Mouse (Mus musculus): ENCODE measurements around the gene Sel1l.

- TF ChIP-seq CTCF (IDR thresholded peaks at IDR 0.05; ENCODE audit: low read depth) (no peak), EP300 (optimal IDR thresholded peaks at IDR 0.05) (no peak)
These were observed 7.2 kb downstream of the Sel1l start for GRCm38 (mm10) chr12:91841714-91842113.
